In genomic region chr6:125447205-125447604, GRCm38 (mm10) we compare ENCODE assay signal across 14 mouse cellular contexts. TPM values are rescaled to one million over a fixed set of nuclear protein-coding genes. Genes with fewer than 3 reads are reported as not detected.
DNase-seq lines count a peak whose midpoint lies in the region; ATAC-seq lines count a peak whose summit lies in the region.
"Had no signal": no experiment of that assay in that cellular context is flagged by ENCODE, and none has a peak within 500 bp of the region (broad histone marks: within the 10 kb centered on the region; RNA-seq: fewer than 3 reads in every experiment).

No protein-coding gene starts in this region.

- H3K27ac ChIP-seq in kidney, embryonic 14.5 days (ENCODE audit: low read depth, low read length) = no peak overlapping the region
- H3K27ac ChIP-seq in embryonic facial prominence, embryonic 14.5 days (replicated peaks; ENCODE audit: low read depth, low read length) = no peak overlapping the region
- 0 out of 2 replicates have a peak overlapping the region, but pooled peaks have one; percentile 7 for H3K27ac ChIP-seq in macrophage
- no peak overlapping the region for H3K27ac ChIP-seq in intestine, embryonic 15.5 days
- H3K27ac ChIP-seq: forebrain, embryonic 15.5 days; heart, embryonic 10.5 days; liver, embryonic 13.5 days had no signal

- H3K9me3 ChIP-seq in kidney, embryonic 14.5 days (ENCODE audit: control insufficient read depth, low read length) = no peaks in the 10 kb centered on the region
- no peaks in the 10 kb centered on the region for H3K9me3 ChIP-seq in embryonic facial prominence, embryonic 14.5 days (ENCODE audit: control insufficient read depth, low read length)
- H3K9me3 ChIP-seq in intestine, embryonic 15.5 days = no peaks in the 10 kb centered on the region
- H3K9me3 ChIP-seq: forebrain, embryonic 15.5 days; heart, embryonic 10.5 days; liver, embryonic 13.5 days had no signal

- no peaks in the 10 kb centered on the region for H3K4me1 ChIP-seq in kidney, embryonic 14.5 days (ENCODE audit: control insufficient read depth, insufficient read depth, low read length)
- H3K4me1 ChIP-seq in embryonic facial prominence, embryonic 14.5 days (ENCODE audit: control insufficient read depth, insufficient read depth, low read length) = peaks cover 3% of the 10 kb centered on the region
- 0 out of 2 replicates have a peak, but pooled peaks cover 2% of the 10 kb centered on the region for H3K4me1 ChIP-seq in intestine, embryonic 15.5 days (replicated peaks)
- H3K4me1 ChIP-seq: forebrain, embryonic 15.5 days; liver, embryonic 13.5 days had no signal

- no peak overlapping the region for H3K9ac ChIP-seq in kidney, embryonic 14.5 days (ENCODE audit: low read depth, low read length)
- no peak overlapping the region for H3K9ac ChIP-seq in embryonic facial prominence, embryonic 14.5 days (ENCODE audit: low read depth, low read length)
- no peak overlapping the region for H3K9ac ChIP-seq in intestine, embryonic 15.5 days
- H3K9ac ChIP-seq: forebrain, embryonic 15.5 days; liver, embryonic 13.5 days had no signal

- no peaks in the 10 kb centered on the region for H3K27me3 ChIP-seq in kidney, embryonic 14.5 days (ENCODE audit: control insufficient read depth, insufficient read depth, low read length)
- H3K27me3 ChIP-seq in embryonic facial prominence, embryonic 14.5 days (replicated peaks; ENCODE audit: control insufficient read depth, insufficient read depth, low read length) = no peaks in the 10 kb centered on the region
- H3K27me3 ChIP-seq in intestine, embryonic 15.5 days (replicated peaks) = no peaks in the 10 kb centered on the region
- H3K27me3 ChIP-seq: forebrain, embryonic 15.5 days; liver, embryonic 13.5 days had no signal

- DNase-seq in kidney, adult 11 months = peak; percentile 47
- peak; percentile 83 for DNase-seq in Muller cell, postnatal 12 days (ENCODE audit: inconsistent ontology term)
- peak; percentile 48 for DNase-seq in embryonic facial prominence, embryonic 14.5 days (ENCODE audit: low spot score)
- DNase-seq in spleen, postnatal 10 days (ENCODE audit: low spot score in 2 of 2) = no peak
- DNase-seq: cerebellum, postnatal 36 days; layer of hippocampus, postnatal 36 days; liver, embryonic 13.5 days; right cerebral cortex, postnatal 25 days had no signal

- no peak overlapping the region for H3K4me2 ChIP-seq in kidney, embryonic 14.5 days (replicated peaks; ENCODE audit: low read depth, low read length)
- no peak overlapping the region for H3K4me2 ChIP-seq in embryonic facial prominence, embryonic 14.5 days (ENCODE audit: low read depth, low read length)
- H3K4me2 ChIP-seq in intestine, embryonic 15.5 days (replicated peaks) = no peak overlapping the region
- H3K4me2 ChIP-seq: forebrain, embryonic 15.5 days; liver, embryonic 13.5 days had no signal

- no peak for ATAC-seq in kidney, embryonic 14.5 days (ENCODE audit: low FRiP score, low TSS enrichment)
- ATAC-seq in embryonic facial prominence, embryonic 14.5 days (ENCODE audit: low read depth) = peak; percentile 65; the same call in 1 of the 2 replicates
- no peak for ATAC-seq in intestine, embryonic 15.5 days
- ATAC-seq: forebrain, embryonic 15.5 days; intestine, embryonic 16.5 days had no signal

- no peak overlapping the region for H3K4me3 ChIP-seq in kidney, embryonic 14.5 days (ENCODE audit: low read length)
- H3K4me3 ChIP-seq in embryonic facial prominence, embryonic 14.5 days (ENCODE audit: low read depth, low read length) = no peak overlapping the region
- H3K4me3 ChIP-seq in macrophage (ENCODE audit: inconsistent target) = no peak overlapping the region
- H3K4me3 ChIP-seq in intestine, embryonic 15.5 days (replicated peaks) = no peak overlapping the region
- H3K4me3 ChIP-seq: forebrain, embryonic 15.5 days; heart, embryonic 10.5 days; liver, embryonic 13.5 days had no signal

- H3K79me2 ChIP-seq in macrophage (ENCODE audit: inconsistent target) = no peaks in the 10 kb centered on the region

- H3K36me3 ChIP-seq in kidney, embryonic 14.5 days (ENCODE audit: control insufficient read depth, insufficient read depth, low read length) = no peaks in the 10 kb centered on the region
- H3K36me3 ChIP-seq in embryonic facial prominence, embryonic 14.5 days (ENCODE audit: control insufficient read depth, insufficient read depth, low read length) = no peaks in the 10 kb centered on the region
- no peaks in the 10 kb centered on the region for H3K36me3 ChIP-seq in macrophage (ENCODE audit: inconsistent target)
- no peaks in the 10 kb centered on the region for H3K36me3 ChIP-seq in intestine, embryonic 15.5 days
- H3K36me3 ChIP-seq: forebrain, embryonic 15.5 days; heart, embryonic 10.5 days; liver, embryonic 13.5 days had no signal

- 36% methylated on average over 4 of the region's 4 CpGs for WGBS in kidney, embryonic 14.5 days
- WGBS in embryonic facial prominence, embryonic 14.5 days = 25% methylated on average over 4 of the region's 4 CpGs
- 65% methylated on average over 4 of the region's 4 CpGs for WGBS in macrophage (ENCODE audit: missing documents)
- 64% methylated on average over 4 of the region's 4 CpGs for WGBS in intestine, embryonic 15.5 days

RNA-seq across cellular contexts. Expression of gene Cd9, which starts 47.4 kb away (rescaled TPM):
- polyA plus RNA-seq in kidney, embryonic 14.5 days (2014; fragmentation: Nextera tagmentation; extraction: Ambion mirVana) = 116 and 118 TPM in 2 replicates
- 241 and 245 TPM in 2 replicates for polyA plus RNA-seq in embryonic facial prominence, embryonic 14.5 days (2014; fragmentation: Nextera tagmentation; extraction: Ambion mirVana)
- 10 to 100 TPM in 13 of 26 experiments, 1 to 10 TPM in 12, under 1 TPM in 1; 0.96 to 52.6 (median 9.9) TPM for total RNA-seq in macrophage (2018; cell fraction: chromatin; rRNA removed)
- total RNA-seq in macrophage (2018; cell fraction: cytosol; rRNA removed) = 100 to 1,000 TPM in 13 of 26 experiments, 10 to 100 TPM in 13; 11.8 to 220 (median 99.5) TPM
- 100 to 1,000 TPM in 8 of 26 experiments, 10 to 100 TPM in 15, 1 to 10 TPM in 3; 8.1 to 185 (median 27.5) TPM for total RNA-seq in macrophage (2018; cell fraction: nucleus; rRNA removed)
- polyA plus RNA-seq in macrophage (2018) = 296 to 414 TPM (median 359 TPM) in 3 replicates
- polyA plus RNA-seq in intestine, embryonic 15.5 days (2015; fragmentation: Nextera tagmentation; extraction: Ambion mirVana) = 160 and 171 TPM in 2 replicates

Comparison
In these comparisons a context has a peak if more than half of its experiments do, and no peak if none do; other contexts are left out.
1. DNase-seq: peak in kidney, adult 11 months (single experiment), Muller cell, postnatal 12 days (single experiment) and embryonic facial prominence, embryonic 14.5 days (single experiment); none in spleen, postnatal 10 days (0 of 2).